15 mouse cellular contexts compared by ENCODE assay signal in the genomic region with DNA sequence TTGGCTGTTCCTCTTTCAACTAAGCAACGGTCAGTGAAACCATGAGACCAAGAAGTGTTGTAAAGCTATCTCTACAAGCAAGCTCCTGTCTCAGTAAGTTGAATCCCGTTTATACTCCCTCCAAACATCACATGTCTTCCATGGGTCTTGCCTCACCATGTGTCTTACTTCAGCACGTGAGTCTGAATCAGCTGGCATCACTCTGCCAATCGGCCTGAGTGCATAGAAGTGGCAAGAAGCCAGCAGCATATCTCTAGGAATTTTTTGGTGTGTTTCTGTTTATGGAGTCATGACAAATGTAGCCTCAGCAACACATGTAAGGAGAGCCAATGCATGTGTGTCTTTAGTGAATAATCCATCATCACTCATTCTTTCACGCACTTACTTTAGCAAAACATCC. TPM values are rescaled to one million over a fixed set of nuclear protein-coding genes. Genes with fewer than 3 reads are reported as not detected.
DNase-seq lines count a peak whose midpoint lies in the region.
"Had no signal": no experiment of that assay in that cellular context is flagged by ENCODE, and none has a peak within 500 bp of the region (broad histone marks: within the 10 kb centered on the region; RNA-seq: fewer than 3 reads in every experiment).

No protein-coding gene starts in this region.

- DNase-seq in heart, postnatal 4 days = peak; percentile 16
- no peak for DNase-seq in heart, adult 18-20 months
- peak; percentile 20 for DNase-seq in lung, postnatal 10 days
- no peak for DNase-seq in lung, postnatal 36 days
- peak; percentile 13 for DNase-seq in fibroblast of lung, adult 2 months (ENCODE audit: low read depth)
- DNase-seq in gastrocnemius, postnatal 36 days = no peak
- DNase-seq in B cell, adult 2 months = no peak
- DNase-seq: adrenal gland, adult 2 months; adrenal gland, postnatal 25 days; cerebellum, adult 2 months; cerebellum, postnatal 10 days; gastrocnemius, adult 2 months; gastrocnemius, postnatal 25 days; heart, postnatal 14 days had no signal

- intact Hi-C loops in gastrocnemius, postnatal 36 days (cut with DNase I) = no loop called here

RNA-seq across cellular contexts. Expression of a gene that starts 21.6 kb away (rescaled TPM):
- total RNA-seq in heart, postnatal 4 days (2021) = not detected
- total RNA-seq in heart, adult 18-20 months (2021) = under 1 TPM in 1 of 2 experiments, not detected in 1; 0.36 TPM
- under 1 TPM in 1 of 2 experiments, not detected in 1; 0.18 TPM for total RNA-seq in gastrocnemius, postnatal 36 days (2021)
- total RNA-seq: adrenal gland, postnatal 25 days; gastrocnemius, adult 2 months; gastrocnemius, postnatal 25 days had no signal

RNA-seq across cellular contexts. Expression of a gene that starts 22.8 kb away (rescaled TPM):
- total RNA-seq in heart, postnatal 4 days (2021) = not detected
- total RNA-seq in heart, adult 18-20 months (2021) = not detected
- total RNA-seq in gastrocnemius, postnatal 36 days (2021) = not detected
- total RNA-seq: adrenal gland, adult 2 months; adrenal gland, postnatal 25 days; G1E; gastrocnemius, adult 2 months; gastrocnemius, postnatal 25 days; heart, postnatal 14 days had no signal

RNA-seq across cellular contexts. Expression of a gene that starts 55.6 kb away (rescaled TPM):
- total RNA-seq in heart, postnatal 4 days (2021) = 10 to 100 TPM; 60.1 to 79.6 TPM
- 100 to 1,000 TPM in 1 of 2 experiments, 10 to 100 TPM in 1; 69.5 to 194 TPM for total RNA-seq in heart, adult 18-20 months (2021)
- total RNA-seq in gastrocnemius, postnatal 36 days (2021) = 10 to 100 TPM; 11.8 TPM

Comparison
In these comparisons a context has a peak if more than half of its experiments do, and no peak if none do; other contexts are left out.
1. DNase-seq: peak in heart, postnatal 4 days (single experiment), lung, postnatal 10 days (single experiment) and fibroblast of lung, adult 2 months (single experiment); none in heart, adult 18-20 months (0 of 2), lung, postnatal 36 days (single experiment), gastrocnemius, postnatal 36 days (0 of 2) and B cell, adult 2 months (0 of 2).
2. RNA of a gene that starts 55.6 kb away (total RNA-seq): 69.5 to 194 TPM in heart, adult 18-20 months and 60.1 to 79.6 TPM in heart, postnatal 4 days; 11.8 TPM in gastrocnemius, postnatal 36 days; every median in the first group is over 4 times any median in the second.